Mouse (Mus musculus) adipocyte (in vitro differentiated cells): ENCODE results near the gene Atp1b1.

Experiments
- DNase-seq: peaks from one replicate; pipeline ENCODE4 v3.0.0-alpha.2; 2016; ENCODE audit warnings: low spot score

Gene Atp1b1

GRCm38 (mm10) chr1:164440708-164441407 lies 17.3 kb downstream of the Atp1b1 start:
- DNase-seq: no peak

GRCm38 (mm10) chr1:164440230-164440629 lies 17.9 kb downstream of the Atp1b1 start:
- no peak for DNase-seq

GRCm38 (mm10) chr1:164436749-164437148 lies 21.4 kb downstream of the Atp1b1 start:
- no peak for DNase-seq

GRCm38 (mm10) chr1:164434049-164434448 lies 24.1 kb downstream of the Atp1b1 start:
- no peak for DNase-seq

- DNase-seq: no peak
Observed at GRCm38 (mm10) chr1:164432649-164433048, 25.5 kb downstream of the Atp1b1 start.

- DNase-seq: no peak
Observed at GRCm38 (mm10) chr1:164428644-164429043, 29.5 kb downstream of the Atp1b1 start.

- DNase-seq: no peak
Observed at GRCm38 (mm10) chr1:164427777-164428176, 30.4 kb downstream of the Atp1b1 start.

- no peak for DNase-seq
Observed at GRCm38 (mm10) chr1:164426227-164426626, 31.9 kb downstream of the Atp1b1 start.

GRCm38 (mm10) chr1:164420623-164421354 lies 37.4 kb downstream of the Atp1b1 start:
- no peak for DNase-seq

- DNase-seq: no peak
Observed at GRCm38 (mm10) chr1:164419401-164419800, 38.8 kb downstream of the Atp1b1 start.

- DNase-seq: peak; percentile 21
Observed at GRCm38 (mm10) chr1:164418320-164418719, 39.8 kb downstream of the Atp1b1 start.

GRCm38 (mm10) chr1:164417604-164418003 lies 40.6 kb downstream of the Atp1b1 start:
- peak; percentile 5 for DNase-seq

GRCm38 (mm10) chr1:164416692-164417394 lies 41.3 kb downstream of the Atp1b1 start:
- no peak for DNase-seq

GRCm38 (mm10) chr1:164415347-164415751 lies 42.8 kb downstream of the Atp1b1 start:
- DNase-seq: no peak

- no peak for DNase-seq
Observed at GRCm38 (mm10) chr1:164413608-164414007, 44.5 kb downstream of the Atp1b1 start.

GRCm38 (mm10) chr1:164412906-164413305 lies 45.2 kb downstream of the Atp1b1 start:
- DNase-seq: no peak

- DNase-seq: no peak
Observed at GRCm38 (mm10) chr1:164411306-164411705, 46.8 kb downstream of the Atp1b1 start.

- DNase-seq: no peak
Observed at GRCm38 (mm10) chr1:164408655-164409054, 49.5 kb downstream of the Atp1b1 start.

- no peak for DNase-seq
Observed at GRCm38 (mm10) chr1:164406506-164406905, 51.6 kb downstream of the Atp1b1 start.

- DNase-seq: no peak
Observed at GRCm38 (mm10) chr1:164405385-164405802, 52.8 kb downstream of the Atp1b1 start.

- no peak for DNase-seq
Observed at GRCm38 (mm10) chr1:164399578-164399977, 58.6 kb downstream of the Atp1b1 start.

- DNase-seq: no peak
Observed at GRCm38 (mm10) chr1:164397672-164398071, 60.5 kb downstream of the Atp1b1 start.
